Mouse (Mus musculus) forebrain, embryonic 10.5 days (tissue): ENCODE results near the gene Gbgt1. TPM values are rescaled to one million over a fixed set of nuclear protein-coding genes. Genes with fewer than 3 reads are reported as not detected.

Source experiments
- DNase-seq: peaks from one replicate; pipeline ENCODE4 v3.0.0-alpha.2; 2017; ENCODE audit warnings: low spot score; ENCODE audit errors: extremely low spot score
- H3K27ac ChIP-seq: fragments of 300-500 bp; sonication (generic); 2 replicates; pipeline ENCODE4 v1.5.1; 2016; ENCODE audit warnings: mild to moderate bottlenecking
- H3K27me3 ChIP-seq: fragments of 300-500 bp; sonication (generic); 2 replicates; pipeline ENCODE4 v1.6.1; 2016; ENCODE audit warnings: mild to moderate bottlenecking; ENCODE audit not compliant: poor library complexity, severe bottlenecking
- H3K36me3 ChIP-seq: fragments of 300-500 bp; sonication (generic); replicated peaks from 2 replicates; pipeline ENCODE4 v1.6.1; 2016; ENCODE audit warnings: mild to moderate bottlenecking, moderate library complexity
- H3K4me1 ChIP-seq: fragments of 300-500 bp; sonication (generic); 2 replicates; pipeline ENCODE4 v1.6.1; 2016
- H3K4me3 ChIP-seq: fragments of 300-500 bp; sonication (generic); 2 replicates; pipeline ENCODE4 v1.5.1; 2016; ENCODE audit warnings: mild to moderate bottlenecking, moderate library complexity
- H3K9me3 ChIP-seq: fragments of 300-500 bp; sonication (generic); 2 replicates; pipeline ENCODE4 v1.6.1; 2016; ENCODE audit warnings: mild to moderate bottlenecking, moderate library complexity
- WGBS: fragments of 180-500 bp; shearing (Covaris S2); methylation state at CpG from one replicate; pipeline ENCODE4 v1.1.7; 2016; 5-methylcytosine and 5-hydroxymethylcytosine counted together
- polyA plus RNA-seq: library from polyadenylated mRNA; unstranded; fragments of >200 nt; fragmentation: Nextera tagmentation; extraction: Ambion mirVana; gene quantifications from 2 replicates; pipeline ENCODE4 v1.2.1, GENCODE M21; 2016

The Gbgt1 gene
- polyA plus RNA-seq, 1 experiment from 2014 or later, result not detected

- peaks cover 95% of the 10 kb centered on the region for H3K4me1 ChIP-seq
These were observed 39.5 kb downstream of the Gbgt1 start for GRCm38 (mm10) chr2:28536166-28536565.

GRCm38 (mm10) chr2:28536766-28537633, 40.3 kb downstream of the Gbgt1 start:
- no peak for DNase-seq
- 84% methylated on average over 11 of the region's 11 CpGs for WGBS
- peak overlapping the region; percentile 20; the same call in 1 of the 2 replicates for H3K27ac ChIP-seq

More at GRCm38 (mm10) chr2:28536166-28536565, 39.5 kb downstream of the Gbgt1 start:
- 69% methylated on average over 4 of the region's 4 CpGs for WGBS
- H3K36me3 ChIP-seq, result peaks cover 5% of the 10 kb centered on the region; the same call in 1 of the 2 replicates
- no peaks in the 10 kb centered on the region for H3K9me3 ChIP-seq
- H3K4me3 ChIP-seq, result no peak overlapping the region
- no peak for DNase-seq
- peaks cover 14% of the 10 kb centered on the region for H3K27me3 ChIP-seq
- H3K27ac ChIP-seq, result peak overlapping the region; percentile 84

GRCm38 (mm10) chr2:28537634-28537920, 40.9 kb downstream of the Gbgt1 start:
- H3K4me3 ChIP-seq, result no peak overlapping the region
- no peaks in the 10 kb centered on the region for H3K9me3 ChIP-seq
- peaks cover 18% of the 10 kb centered on the region for H3K36me3 ChIP-seq
- H3K27ac ChIP-seq, result no peak overlapping the region
- no peak for DNase-seq
- 41% methylated on average over 4 of the region's 4 CpGs for WGBS
- peaks cover 14% of the 10 kb centered on the region for H3K27me3 ChIP-seq
- peaks cover 82% of the 10 kb centered on the region for H3K4me1 ChIP-seq

More at GRCm38 (mm10) chr2:28536766-28537633, 40.3 kb downstream of the Gbgt1 start:
- Histone ChIP-seq H3K36me3 (peaks cover 12% of the 10 kb centered on the region), H3K4me3 (no peak overlapping the region), H3K4me1 (peaks cover 88% of the 10 kb centered on the region), H3K9me3 (no peaks in the 10 kb centered on the region), H3K27me3 (peaks cover 14% of the 10 kb centered on the region)

- Histone ChIP-seq H3K9me3 (no peaks in the 10 kb centered on the region), H3K27me3 (peaks cover 14% of the 10 kb centered on the region), H3K4me1 (peaks cover 76% of the 10 kb centered on the region), H3K36me3 (peaks cover 24% of the 10 kb centered on the region), H3K27ac (peak overlapping the region; percentile 44), H3K4me3 (no peak overlapping the region)
- no peak for DNase-seq
- 79% methylated on average over 8 of the region's 8 CpGs for WGBS
These were observed 41.5 kb downstream of the Gbgt1 start for GRCm38 (mm10) chr2:28537995-28538816.

GRCm38 (mm10) chr2:28538817-28539128, 42.1 kb downstream of the Gbgt1 start:
- no peak for DNase-seq
- Histone ChIP-seq H3K36me3 (peaks cover 29% of the 10 kb centered on the region), H3K27ac (peak overlapping the region; percentile 44), H3K27me3 (peaks cover 10% of the 10 kb centered on the region), H3K4me1 (peaks cover 70% of the 10 kb centered on the region), H3K4me3 (no peak overlapping the region), H3K9me3 (no peaks in the 10 kb centered on the region)
- 77% methylated on average over 1 of the region's 1 CpGs for WGBS

- peaks cover 34% of the 10 kb centered on the region for H3K36me3 ChIP-seq
- DNase-seq, result no peak
- H3K9me3 ChIP-seq, result no peaks in the 10 kb centered on the region
- H3K27ac ChIP-seq, result peak overlapping the region; percentile 44
- peaks cover 6% of the 10 kb centered on the region for H3K27me3 ChIP-seq
- peaks cover 66% of the 10 kb centered on the region for H3K4me1 ChIP-seq
- H3K4me3 ChIP-seq, result no peak overlapping the region
- 60% methylated on average over 7 of the region's 7 CpGs for WGBS
These were observed 42.5 kb downstream of the Gbgt1 start for GRCm38 (mm10) chr2:28539206-28539605.

GRCm38 (mm10) chr2:28539949-28540348, 43.3 kb downstream of the Gbgt1 start:
- no peak for DNase-seq
- Histone ChIP-seq H3K27me3 (no peaks in the 10 kb centered on the region), H3K4me3 (no peak overlapping the region), H3K36me3 (peaks cover 41% of the 10 kb centered on the region), H3K4me1 (peaks cover 58% of the 10 kb centered on the region), H3K9me3 (no peaks in the 10 kb centered on the region), H3K27ac (peak overlapping the region; percentile 44)
- WGBS, result 71% methylated on average over 2 of the region's 2 CpGs

GRCm38 (mm10) chr2:28540587-28541227, 44.0 kb downstream of the Gbgt1 start:
- Histone ChIP-seq H3K36me3 (peaks cover 49% of the 10 kb centered on the region), H3K4me3 (no peak overlapping the region), H3K9me3 (no peaks in the 10 kb centered on the region), H3K27me3 (no peaks in the 10 kb centered on the region), H3K4me1 (peaks cover 51% of the 10 kb centered on the region), H3K27ac (no peak overlapping the region)
- 80% methylated on average over 8 of the region's 8 CpGs for WGBS
- DNase-seq, result no peak

GRCm38 (mm10) chr2:28543894-28544293, 47.2 kb downstream of the Gbgt1 start:
- DNase-seq, result no peak
- no peak overlapping the region for H3K27ac ChIP-seq
- 95% methylated on average over 8 of the region's 8 CpGs for WGBS
- no peaks in the 10 kb centered on the region for H3K9me3 ChIP-seq
- peaks cover 24% of the 10 kb centered on the region for H3K4me1 ChIP-seq
- H3K27me3 ChIP-seq, result no peaks in the 10 kb centered on the region
- H3K36me3 ChIP-seq, result peaks cover 81% of the 10 kb centered on the region
- H3K4me3 ChIP-seq, result no peak overlapping the region

GRCm38 (mm10) chr2:28545976-28546375, 49.3 kb downstream of the Gbgt1 start:
- no peak overlapping the region for H3K4me3 ChIP-seq
- no peak for DNase-seq
- peaks cover 96% of the 10 kb centered on the region for H3K36me3 ChIP-seq
- H3K27ac ChIP-seq, result no peak overlapping the region
- H3K27me3 ChIP-seq, result no peaks in the 10 kb centered on the region
- H3K9me3 ChIP-seq, result no peaks in the 10 kb centered on the region
- H3K4me1 ChIP-seq, result peaks cover 5% of the 10 kb centered on the region; the same call in 1 of the 2 replicates

- Histone ChIP-seq H3K27me3 (no peaks in the 10 kb centered on the region), H3K36me3 (peaks cover 100% of the 10 kb centered on the region), H3K4me1 (peaks cover 5% of the 10 kb centered on the region; the same call in 1 of the 2 replicates), H3K27ac (no peak overlapping the region), H3K9me3 (no peaks in the 10 kb centered on the region), H3K4me3 (no peak overlapping the region)
- 81% methylated on average over 6 of the region's 6 CpGs for WGBS
- DNase-seq, result no peak
These were observed 49.9 kb downstream of the Gbgt1 start for GRCm38 (mm10) chr2:28546560-28546959.

GRCm38 (mm10) chr2:28547237-28548172, 50.8 kb downstream of the Gbgt1 start:
- H3K4me1 ChIP-seq, result peaks cover 5% of the 10 kb centered on the region; the same call in 1 of the 2 replicates
- no peaks in the 10 kb centered on the region for H3K27me3 ChIP-seq
- 49% methylated on average over 11 of the region's 11 CpGs for WGBS

More at GRCm38 (mm10) chr2:28547237-28548172, 50.8 kb downstream of the Gbgt1 start:
- Histone ChIP-seq H3K4me3 (no peak overlapping the region), H3K36me3 (peaks cover 100% of the 10 kb centered on the region), H3K9me3 (no peaks in the 10 kb centered on the region), H3K27ac (peak overlapping the region; percentile 37)
- DNase-seq, result peak; percentile 80
